Mouse (Mus musculus): Measurements from ENCODE around the gene Tent5d. TPM values are rescaled to one million over a fixed set of nuclear protein-coding genes. Genes with fewer than 3 reads are reported as not detected.
A peak's percentile ranks its signal among the peaks of the same experiment; 100 is the strongest.

Tent5d gene
- polyA plus RNA-seq (2012; rRNA removed): not detected in 2 replicates

GRCm38 (mm10) chrX:107792290-107792689 is at the start of gene Tent5d:
TSS of gene Tent5d (plus strand) at chrX:107792590.
- WGBS: 75% methylated on average over 1 of the region's 1 CpGs
- TF ChIP-seq POLR2A (IDR thresholded peaks at IDR 0.05; ENCODE audit: borderline replicate concordance, extremely low read depth, low read depth, low read length) (no peak), CTCF (IDR thresholded peaks at IDR 0.05; ENCODE audit: insufficient read depth, low read length) (no peak)
- no peaks in the 10 kb centered on the region for H3K4me1 ChIP-seq (ENCODE audit: control insufficient read depth, insufficient read depth, low read length)
- no peak within 1 kb of the TSS for H3K4me3 ChIP-seq (replicated peaks; ENCODE audit: extremely low read depth, low read depth, low read length)
- no peak for DNase-seq

- no peak for TF ChIP-seq POLR2A (IDR thresholded peaks at IDR 0.05; ENCODE audit: borderline replicate concordance, extremely low read depth, low read depth, low read length)
- no peak for TF ChIP-seq CTCF (IDR thresholded peaks at IDR 0.05; ENCODE audit: insufficient read depth, low read length)
- 20% methylated on average over 3 of the region's 3 CpGs for WGBS
- no peak for DNase-seq
- Histone ChIP-seq H3K4me3 (replicated peaks; ENCODE audit: extremely low read depth, low read depth, low read length) (no peak overlapping the region), H3K4me1 (ENCODE audit: control insufficient read depth, insufficient read depth, low read length) (no peaks in the 10 kb centered on the region)
Observed at GRCm38 (mm10) chrX:107767896-107768295, 24.5 kb upstream of the Tent5d start.

GRCm38 (mm10) chrX:107790136-107790535 is 2.3 kb upstream of the Tent5d start:
- TF ChIP-seq POLR2A (IDR thresholded peaks at IDR 0.05; ENCODE audit: borderline replicate concordance, extremely low read depth, low read depth, low read length) (no peak), CTCF (IDR thresholded peaks at IDR 0.05; ENCODE audit: insufficient read depth, low read length) (no peak)
- H3K4me3 ChIP-seq (replicated peaks; ENCODE audit: extremely low read depth, low read depth, low read length): no peak overlapping the region
- no peaks in the 10 kb centered on the region for H3K4me1 ChIP-seq (ENCODE audit: control insufficient read depth, insufficient read depth, low read length)
- no peak for DNase-seq
- 63% methylated on average over 1 of the region's 1 CpGs for WGBS

- TF ChIP-seq CTCF (IDR thresholded peaks at IDR 0.05; ENCODE audit: insufficient read depth, low read length): no peak
- no peak for TF ChIP-seq POLR2A (IDR thresholded peaks at IDR 0.05; ENCODE audit: borderline replicate concordance, extremely low read depth, low read depth, low read length)
- DNase-seq: no peak
- Histone ChIP-seq H3K4me1 (ENCODE audit: control insufficient read depth, insufficient read depth, low read length) (no peaks in the 10 kb centered on the region), H3K4me3 (replicated peaks; ENCODE audit: extremely low read depth, low read depth, low read length) (no peak overlapping the region)
- WGBS: 26% methylated on average over 8 of the region's 8 CpGs
Observed at GRCm38 (mm10) chrX:107790750-107791493, 1.5 kb upstream of the Tent5d start.

- WGBS: 54% methylated on average over 1 of the region's 1 CpGs
- H3K4me3 ChIP-seq (replicated peaks; ENCODE audit: extremely low read depth, low read depth, low read length): no peak overlapping the region
- DNase-seq: no peak
- no peaks in the 10 kb centered on the region for H3K4me1 ChIP-seq (ENCODE audit: control insufficient read depth, insufficient read depth, low read length)
- TF ChIP-seq CTCF (IDR thresholded peaks at IDR 0.05; ENCODE audit: insufficient read depth, low read length) (no peak), POLR2A (IDR thresholded peaks at IDR 0.05; ENCODE audit: borderline replicate concordance, extremely low read depth, low read depth, low read length) (no peak)
Observed at GRCm38 (mm10) chrX:107795785-107796184, 3.4 kb downstream of the Tent5d start.

GRCm38 (mm10) chrX:107796919-107797318 is 4.5 kb downstream of the Tent5d start:
- H3K4me1 ChIP-seq (ENCODE audit: control insufficient read depth, insufficient read depth, low read length): no peaks in the 10 kb centered on the region
- TF ChIP-seq CTCF (IDR thresholded peaks at IDR 0.05; ENCODE audit: insufficient read depth, low read length) (no peak), POLR2A (IDR thresholded peaks at IDR 0.05; ENCODE audit: borderline replicate concordance, extremely low read depth, low read depth, low read length) (no peak)
- 83% methylated on average over 2 of the region's 2 CpGs for WGBS
- DNase-seq: no peak
- no peak overlapping the region for H3K4me3 ChIP-seq (replicated peaks; ENCODE audit: extremely low read depth, low read depth, low read length)

- no peaks in the 10 kb centered on the region; the same call in 1 of the 2 replicates for H3K4me1 ChIP-seq (ENCODE audit: control insufficient read depth, insufficient read depth, low read length)
- no peak for TF ChIP-seq POLR2A (IDR thresholded peaks at IDR 0.05; ENCODE audit: borderline replicate concordance, extremely low read depth, low read depth, low read length)
- no peak for TF ChIP-seq CTCF (IDR thresholded peaks at IDR 0.05; ENCODE audit: insufficient read depth, low read length)
- H3K4me3 ChIP-seq (replicated peaks; ENCODE audit: extremely low read depth, low read depth, low read length): no peak overlapping the region
- DNase-seq: no peak
Observed at GRCm38 (mm10) chrX:107812120-107812519, 19.7 kb downstream of the Tent5d start.

GRCm38 (mm10) chrX:107815502-107816217 is 23.3 kb downstream of the Tent5d start:
- Histone ChIP-seq H3K4me1 (ENCODE audit: control insufficient read depth, insufficient read depth, low read length) (no peaks in the 10 kb centered on the region; the same call in 1 of the 2 replicates), H3K4me3 (replicated peaks; ENCODE audit: extremely low read depth, low read depth, low read length) (peak overlapping the region; percentile 93)
- WGBS: 28% methylated on average over 32 of the region's 32 CpGs
- peak; percentile 34 for DNase-seq
- TF ChIP-seq CTCF (IDR thresholded peaks at IDR 0.05; ENCODE audit: insufficient read depth, low read length): no peak
- no peak for TF ChIP-seq POLR2A (IDR thresholded peaks at IDR 0.05; ENCODE audit: borderline replicate concordance, extremely low read depth, low read depth, low read length)

GRCm38 (mm10) chrX:107816218-107816554 is 23.8 kb downstream of the Tent5d start, which contains the start of gene 2610002M06Rik:
TSS of gene 2610002M06Rik (minus strand) at chrX:107816334.
- peak; percentile 79 for DNase-seq
- Histone ChIP-seq H3K4me1 (ENCODE audit: control insufficient read depth, insufficient read depth, low read length) (no peaks in the 10 kb centered on the region; the same call in 1 of the 2 replicates), H3K4me3 (replicated peaks; ENCODE audit: extremely low read depth, low read depth, low read length) (peak within 1 kb of the TSS; percentile 93)
- peak; percentile 51; the same call in 1 of the 2 replicates for TF ChIP-seq CTCF (IDR thresholded peaks at IDR 0.05; ENCODE audit: insufficient read depth, low read length)
- TF ChIP-seq POLR2A (IDR thresholded peaks at IDR 0.05; ENCODE audit: borderline replicate concordance, extremely low read depth, low read depth, low read length): peak; percentile 47; the same call in 1 of the 2 replicates
- WGBS: 27% methylated on average over 28 of the region's 28 CpGs

All from lung, adult 2 months (tissue).